Mouse (Mus musculus) stomach, embryonic 16.5 days (tissue): ENCODE measurements around the gene Fxyd1. TPM values are rescaled to one million over a fixed set of nuclear protein-coding genes. Genes with fewer than 3 reads are reported as not detected.
A peak's percentile ranks its signal among the peaks of the same experiment; 100 is the strongest.

Experiments
- ATAC-seq: fragments of 200-750 bp; cut with Nextera tagmentation; 2 replicates; pipeline ENCODE4 v1.8.0; 2017; ENCODE audit warnings: moderate number of reproducible peaks, moderate TSS enrichment; ENCODE audit not compliant: insufficient read depth, low FRiP score
- H3K27ac ChIP-seq: fragments of 300-500 bp; sonication (generic); 2 replicates; pipeline ENCODE4 v1.5.1; 2014; ENCODE audit warnings: low read length
- H3K27me3 ChIP-seq: fragments of 300-500 bp; sonication (generic); 2 replicates; pipeline ENCODE4 v1.6.1; 2014; ENCODE audit warnings: low read length, control low read depth, mixed read lengths; ENCODE audit not compliant: control insufficient read depth, insufficient read depth
- H3K36me3 ChIP-seq: fragments of 300-500 bp; sonication (generic); 2 replicates; pipeline ENCODE4 v1.6.1; 2014; ENCODE audit warnings: low read length; ENCODE audit not compliant: control insufficient read depth, insufficient read depth
- H3K4me1 ChIP-seq: fragments of 300-500 bp; sonication (generic); 2 replicates; pipeline ENCODE4 v1.6.1; 2014; ENCODE audit warnings: low read length, control low read depth, mixed read lengths; ENCODE audit not compliant: control insufficient read depth, insufficient read depth
- H3K4me2 ChIP-seq: fragments of 300-500 bp; sonication (generic); 2 replicates; pipeline ENCODE4 v1.6.1; 2014; ENCODE audit warnings: low read depth, low read length, mixed read lengths
- H3K4me3 ChIP-seq: fragments of 300-500 bp; sonication (generic); replicated peaks from 2 replicates; pipeline ENCODE4 v1.5.1; 2014; ENCODE audit warnings: mild to moderate bottlenecking, low read length
- H3K9ac ChIP-seq: fragments of 300-500 bp; sonication (generic); 2 replicates; pipeline ENCODE4 v1.6.1; 2014; ENCODE audit warnings: low read length
- H3K9me3 ChIP-seq: fragments of 300-500 bp; sonication (generic); replicated peaks from 2 replicates; pipeline ENCODE4 v1.6.1; 2016; ENCODE audit warnings: low read length, control low read depth; ENCODE audit not compliant: control insufficient read depth
- WGBS: fragments of 180-500 bp; shearing (Covaris S2); extraction: QIAGEN DNeasy Blood & Tissue Kit; methylation state at CpG from one replicate; pipeline ENCODE4 v1.1.7; 2014; 5-methylcytosine and 5-hydroxymethylcytosine counted together
- microRNA-seq: library from miRNA; unstranded; fragments of <30 nt; microRNA quantifications from one replicate; pipeline ENCODE4, GENCODE M21; 2016
- polyA plus RNA-seq: library from polyadenylated mRNA; unstranded; fragments of >200 nt; fragmentation: Nextera tagmentation; extraction: Ambion mirVana; gene quantifications from 2 replicates; pipeline ENCODE4 v1.2.1, GENCODE M21; 2015

The Fxyd1 gene
- polyA plus RNA-seq, 1 experiment from 2014 or later, result 129 TPM

DNA sequence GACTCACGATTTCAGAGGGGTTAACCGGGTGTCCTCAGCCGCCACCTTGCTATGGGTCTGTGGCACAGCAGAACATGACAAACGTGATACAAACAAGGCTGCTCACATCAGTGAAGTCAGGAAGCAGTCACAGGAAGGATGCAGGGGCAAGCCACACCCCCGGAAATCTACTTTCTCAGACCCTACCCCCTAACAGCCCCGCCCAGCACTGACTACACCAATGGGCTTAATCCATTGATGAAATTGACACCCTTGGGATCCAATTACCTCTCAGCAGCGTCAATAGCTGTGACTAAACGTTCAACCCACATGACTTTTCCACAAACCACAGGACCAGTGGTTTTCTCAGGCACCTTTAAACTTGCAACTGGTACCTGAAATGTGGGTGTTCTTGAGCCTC, 28.4 kb downstream of the Fxyd1 start:
- H3K9ac ChIP-seq, result no peak overlapping the region
- no peaks in the 10 kb centered on the region for H3K36me3 ChIP-seq
- no peaks in the 10 kb centered on the region for H3K9me3 ChIP-seq
- H3K4me3 ChIP-seq, result no peak overlapping the region
- no peaks in the 10 kb centered on the region for H3K4me1 ChIP-seq
- H3K4me2 ChIP-seq, result no peak overlapping the region
- WGBS, result 65% methylated on average over 8 of the region's 8 CpGs
- ATAC-seq, result no peak
- H3K27ac ChIP-seq, result no peak overlapping the region
- H3K27me3 ChIP-seq, result no peaks in the 10 kb centered on the region

DNA sequence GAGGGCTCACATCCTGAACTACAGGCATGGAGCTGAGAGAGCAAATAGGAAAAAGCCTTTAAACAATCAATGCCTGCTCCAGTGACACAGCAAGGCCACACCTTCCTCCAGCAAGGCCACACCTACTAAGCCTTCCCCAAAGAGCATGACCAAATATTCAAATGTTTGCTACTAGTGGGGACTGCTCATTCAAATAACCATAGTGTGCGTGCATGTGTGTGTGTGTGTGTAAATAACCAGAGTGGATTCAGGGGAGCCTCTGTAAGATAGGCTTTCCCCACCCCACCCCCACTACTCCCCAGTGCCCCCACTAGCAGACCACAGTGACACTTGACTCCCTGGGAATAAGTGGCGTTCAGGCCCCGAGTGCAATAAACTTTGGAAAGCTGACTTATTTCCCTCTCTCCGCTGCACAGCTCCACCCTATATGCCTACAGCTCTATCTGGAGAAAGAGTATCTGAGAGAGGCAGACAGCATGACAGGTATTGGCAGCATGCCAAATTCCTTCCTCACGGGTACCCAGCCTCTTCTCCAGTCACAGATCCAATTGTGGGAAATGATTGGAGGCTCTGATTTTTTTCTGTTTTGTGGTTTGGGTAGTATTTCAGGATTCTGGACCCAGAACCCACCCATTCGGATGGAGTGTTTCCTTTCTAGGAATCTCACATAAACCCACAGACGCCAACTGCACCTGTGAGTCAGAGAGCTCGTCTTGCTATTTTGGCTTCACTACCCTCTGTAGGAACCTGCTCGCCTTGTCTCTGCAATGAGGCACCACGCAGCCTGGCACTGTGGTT, 39.7 kb downstream of the Fxyd1 start:
- Histone ChIP-seq H3K4me1 (0 out of 2 replicates have a peak, but pooled peaks cover 5% of the 10 kb centered on the region), H3K9ac (no peak overlapping the region), H3K36me3 (no peaks in the 10 kb centered on the region), H3K27me3 (no peaks in the 10 kb centered on the region), H3K4me2 (no peak overlapping the region), H3K4me3 (no peak overlapping the region), H3K9me3 (no peaks in the 10 kb centered on the region), H3K27ac (0 out of 2 replicates have a peak overlapping the region, but pooled peaks have one; percentile 41)
- peak; percentile 76 for ATAC-seq
- 31% methylated on average over 10 of the region's 10 CpGs for WGBS

DNA sequence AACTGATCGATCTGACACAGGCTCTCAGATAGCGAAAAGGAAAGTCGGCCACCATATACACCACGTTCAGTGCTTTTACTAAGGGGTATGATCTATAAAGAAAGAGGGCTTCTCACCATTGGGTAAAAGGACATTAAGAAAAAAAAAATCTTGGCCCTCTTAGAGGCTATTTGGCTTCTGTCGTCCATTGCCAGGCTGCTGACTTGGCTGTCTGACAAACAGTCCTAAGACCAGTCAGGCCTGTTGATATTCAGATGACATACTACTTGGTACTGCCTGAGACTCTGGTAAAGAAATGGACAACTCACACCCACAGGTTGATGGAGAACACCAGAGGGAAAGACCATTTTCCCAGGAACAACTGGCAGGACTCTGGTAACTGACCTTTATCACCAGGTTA, 44.0 kb downstream of the Fxyd1 start:
- H3K36me3 ChIP-seq, result no peaks in the 10 kb centered on the region
- no peak overlapping the region for H3K9ac ChIP-seq
- H3K4me3 ChIP-seq, result no peak overlapping the region
- no peaks in the 10 kb centered on the region for H3K27me3 ChIP-seq
- ATAC-seq, result no peak
- H3K9me3 ChIP-seq, result no peaks in the 10 kb centered on the region
- no peak overlapping the region for H3K4me2 ChIP-seq
- 71% methylated on average over 5 of the region's 5 CpGs for WGBS
- H3K27ac ChIP-seq, result no peak overlapping the region
- 0 out of 2 replicates have a peak, but pooled peaks cover 5% of the 10 kb centered on the region for H3K4me1 ChIP-seq

DNA sequence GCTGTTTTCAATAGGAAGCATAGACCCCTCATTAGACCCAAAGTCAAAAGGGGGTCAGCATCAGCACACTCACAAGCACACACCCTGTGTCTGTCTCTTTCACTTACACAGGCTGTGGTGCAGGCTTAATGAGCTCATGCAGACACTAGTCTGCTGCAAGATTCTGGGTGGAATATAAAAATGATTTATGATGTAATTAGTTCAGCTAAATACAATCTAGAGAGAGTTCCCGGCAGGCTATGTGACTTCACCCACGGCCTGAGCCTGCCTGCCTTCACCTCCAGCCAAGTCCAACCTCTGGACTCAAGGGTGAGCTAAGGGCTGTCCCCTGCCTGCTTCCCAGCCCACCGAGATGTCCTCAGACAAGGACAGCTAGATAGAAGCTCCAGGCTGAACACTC, 48.1 kb downstream of the Fxyd1 start:
- Histone ChIP-seq H3K9me3 (no peaks in the 10 kb centered on the region), H3K27me3 (no peaks in the 10 kb centered on the region), H3K4me1 (no peaks in the 10 kb centered on the region), H3K4me2 (no peak overlapping the region), H3K9ac (no peak overlapping the region), H3K4me3 (no peak overlapping the region), H3K27ac (no peak overlapping the region), H3K36me3 (no peaks in the 10 kb centered on the region)
- ATAC-seq, result peak; percentile 34; the same call in 1 of the 2 replicates
- 28% methylated on average over 3 of the region's 3 CpGs for WGBS

DNA sequence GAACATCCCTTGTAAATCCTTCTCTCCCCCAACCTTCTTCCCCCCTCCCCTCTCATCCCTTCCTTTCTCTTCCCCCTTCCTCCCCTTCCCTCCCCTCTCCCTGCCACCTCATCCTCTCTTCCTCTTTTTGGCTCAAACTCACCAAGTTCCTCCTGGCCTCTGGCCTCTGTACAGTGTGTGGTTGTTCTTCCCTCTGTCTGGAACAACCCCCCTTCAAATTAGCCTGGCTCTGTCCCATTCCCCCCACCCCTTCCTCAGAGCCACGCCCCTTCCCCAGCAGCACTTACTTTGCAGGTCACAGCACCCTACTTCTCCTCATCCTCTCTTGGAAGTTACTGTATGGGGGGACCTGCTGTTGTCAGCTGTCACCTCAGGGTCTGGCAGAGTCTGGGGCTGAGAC, 48.8 kb downstream of the Fxyd1 start:
- peak; percentile 44; the same call in 1 of the 2 replicates for ATAC-seq
- Histone ChIP-seq H3K9ac (no peak overlapping the region), H3K4me2 (no peak overlapping the region), H3K36me3 (no peaks in the 10 kb centered on the region), H3K27me3 (no peaks in the 10 kb centered on the region), H3K27ac (no peak overlapping the region), H3K4me1 (no peaks in the 10 kb centered on the region), H3K9me3 (no peaks in the 10 kb centered on the region), H3K4me3 (no peak overlapping the region)
- WGBS, result 48% methylated on average over 1 of the region's 1 CpGs

DNA sequence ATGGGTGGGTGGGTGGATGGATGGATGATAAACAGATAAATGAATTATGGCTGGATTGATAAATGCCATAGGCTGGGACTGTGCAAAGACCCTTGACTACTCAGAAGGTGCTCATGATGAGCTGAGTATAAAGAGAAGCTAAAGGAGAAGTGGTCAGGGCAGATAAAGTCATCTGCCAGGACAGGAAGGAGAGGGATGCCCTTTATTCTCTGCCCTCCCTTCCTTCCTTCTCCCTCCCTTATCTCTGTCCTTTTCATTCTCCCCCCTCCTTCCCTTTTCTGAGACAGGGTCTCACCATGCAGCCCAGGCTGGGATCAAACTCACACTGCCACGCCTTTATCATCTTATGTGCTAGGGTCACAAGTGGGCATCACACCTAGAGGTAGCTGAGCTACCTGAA, 49.2 kb downstream of the Fxyd1 start:
- WGBS, result 76% methylated on average over 1 of the region's 1 CpGs
- Histone ChIP-seq H3K9me3 (no peaks in the 10 kb centered on the region), H3K9ac (no peak overlapping the region), H3K4me1 (no peaks in the 10 kb centered on the region), H3K36me3 (no peaks in the 10 kb centered on the region), H3K4me2 (no peak overlapping the region), H3K4me3 (no peak overlapping the region), H3K27ac (no peak overlapping the region), H3K27me3 (no peaks in the 10 kb centered on the region)
- ATAC-seq, result no peak

DNA sequence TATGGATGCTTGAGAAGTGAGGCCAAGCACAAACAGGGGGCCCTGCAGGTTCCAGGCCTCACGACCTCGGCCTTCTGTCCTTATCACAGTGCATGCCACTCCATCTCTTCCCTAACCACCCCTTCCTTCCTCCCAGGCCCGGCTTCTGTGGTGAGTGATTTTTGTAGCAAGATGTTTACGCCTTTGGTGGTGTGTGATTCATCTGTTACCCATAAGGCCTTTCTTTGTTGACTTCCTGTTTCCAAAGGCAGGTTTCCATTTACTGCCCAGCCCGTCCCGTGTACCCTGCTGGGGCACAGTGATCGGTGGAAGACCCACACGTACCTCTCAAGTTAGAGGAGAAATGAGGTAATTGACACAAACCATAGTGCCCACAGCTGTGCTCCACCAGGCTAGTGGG, 54.3 kb downstream of the Fxyd1 start:
- Histone ChIP-seq H3K4me1 (peaks cover 10% of the 10 kb centered on the region), H3K36me3 (no peaks in the 10 kb centered on the region), H3K4me2 (no peak overlapping the region), H3K4me3 (no peak overlapping the region), H3K27ac (no peak overlapping the region), H3K9me3 (no peaks in the 10 kb centered on the region), H3K9ac (no peak overlapping the region), H3K27me3 (no peaks in the 10 kb centered on the region)
- peak; percentile 52 for ATAC-seq
- WGBS, result 66% methylated on average over 8 of the region's 8 CpGs

Small RNAs within 50 kb of the gene (microRNA-seq; reads per million reads assigned to microRNA genes)
- not detected for gene Mir7050

Other genes starting within 250 kb of the Fxyd1 start
- gene Ffar2, start 233.4 kb downstream of the Fxyd1 start, polyA plus RNA-seq, result 8.2 and 11.6 TPM in 2 replicates
- gene Ffar3, start 201.0 kb downstream of the Fxyd1 start, polyA plus RNA-seq, result 0.44 and 0.47 TPM in 2 replicates
- gene Ffar1, start 195.6 kb downstream of the Fxyd1 start, polyA plus RNA-seq, result 0.17 TPM in 2 replicates
- gene Cd22, start 176.9 kb downstream of the Fxyd1 start, polyA plus RNA-seq, result 0.08 and 0.29 TPM in 2 replicates
- gene Mag, start 142.3 kb downstream of the Fxyd1 start, polyA plus RNA-seq, result 0.35 and 0.45 TPM in 2 replicates
- gene Hamp2, start 132.5 kb downstream of the Fxyd1 start, polyA plus RNA-seq, result not detected in 2 replicates
- 0.90 and 1.1 TPM in 2 replicates for gene Hamp, start 113.2 kb downstream of the Fxyd1 start, polyA plus RNA-seq
- 12.8 and 16.0 TPM in 2 replicates for gene Usf2, start 100.4 kb downstream of the Fxyd1 start, polyA plus RNA-seq
- gene Lsr, start 83.7 kb downstream of the Fxyd1 start, polyA plus RNA-seq, result 99.6 and 107 TPM in 2 replicates
- 8.8 and 10.0 TPM in 2 replicates for gene Fam187b, start 83.4 kb downstream of the Fxyd1 start, polyA plus RNA-seq
- gene Fxyd5, start 14.7 kb downstream of the Fxyd1 start, polyA plus RNA-seq, result 28.0 and 31.0 TPM in 2 replicates
- 22.2 and 25.8 TPM in 2 replicates for gene Fxyd7, start 5.7 kb downstream of the Fxyd1 start, polyA plus RNA-seq
- gene Lgi4, start 2.1 kb upstream of the Fxyd1 start, polyA plus RNA-seq, result 0.92 and 1.7 TPM in 2 replicates
- 497 and 614 TPM in 2 replicates for gene Fxyd3, start 19.5 kb upstream of the Fxyd1 start, polyA plus RNA-seq
- gene Hpn, start 58.1 kb upstream of the Fxyd1 start, polyA plus RNA-seq, result 35.7 and 36.0 TPM in 2 replicates
- 0.80 and 1.4 TPM in 2 replicates for gene Scn1b, start 69.8 kb upstream of the Fxyd1 start, polyA plus RNA-seq
- 56.7 and 57.9 TPM in 2 replicates for gene Gramd1a, start 98.7 kb upstream of the Fxyd1 start, polyA plus RNA-seq
- gene Scgb2b2, start 233.3 kb upstream of the Fxyd1 start, polyA plus RNA-seq, result not detected in 2 replicates
- not detected in 2 replicates for gene Scgb1b2, start 234.6 kb upstream of the Fxyd1 start, polyA plus RNA-seq